Mouse (Mus musculus) c-Kit-positive CD71-negative TER-119-negative erythroid progenitor cells, embryonic 14.5 days (primary cell): ENCODE data around the gene Gnptg.
"Not testable (repeated sequence)": the region's sequence is repeated elsewhere in the genome, so short reads cannot be mapped to it uniquely, and the experiment has no call there.

Experiments
- DNase-seq: peaks from one replicate; pipeline ENCODE4 v3.0.0-alpha.2; 2013; ENCODE audit warnings: low read depth

The Gnptg gene

DNA sequence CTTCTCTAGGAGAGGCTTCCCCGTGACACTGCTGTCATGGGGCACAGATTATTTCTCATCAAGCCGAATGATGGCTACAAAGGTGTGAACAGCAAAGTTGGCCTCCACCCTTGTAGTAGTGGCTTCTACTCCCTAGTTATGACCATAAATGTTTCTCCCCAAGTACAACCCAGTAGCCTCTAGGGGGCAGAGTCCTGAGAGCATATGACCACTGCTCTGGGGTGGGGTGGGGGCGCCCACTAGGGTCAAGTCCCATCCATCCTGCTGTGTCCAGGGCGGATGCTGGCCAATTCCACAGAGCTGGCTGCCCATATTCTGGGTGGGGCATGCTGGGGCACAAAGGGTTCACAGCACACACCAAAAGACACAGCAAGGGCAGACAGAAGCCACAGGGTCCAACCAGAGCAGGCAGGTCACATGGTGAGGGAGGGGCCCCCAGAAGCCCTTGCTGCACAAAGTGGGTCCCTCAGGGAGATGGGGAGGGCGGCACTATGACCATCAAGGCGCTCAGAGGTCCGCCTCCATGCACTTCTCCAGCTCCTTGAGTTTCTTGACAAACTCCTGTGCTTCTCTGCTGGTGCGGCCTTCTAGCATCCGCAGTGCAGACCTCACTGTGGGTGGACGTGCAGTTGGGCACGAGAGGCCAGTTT lies 3.3 kb upstream of the Gnptg start:
- DNase-seq, result no peak

DNA sequence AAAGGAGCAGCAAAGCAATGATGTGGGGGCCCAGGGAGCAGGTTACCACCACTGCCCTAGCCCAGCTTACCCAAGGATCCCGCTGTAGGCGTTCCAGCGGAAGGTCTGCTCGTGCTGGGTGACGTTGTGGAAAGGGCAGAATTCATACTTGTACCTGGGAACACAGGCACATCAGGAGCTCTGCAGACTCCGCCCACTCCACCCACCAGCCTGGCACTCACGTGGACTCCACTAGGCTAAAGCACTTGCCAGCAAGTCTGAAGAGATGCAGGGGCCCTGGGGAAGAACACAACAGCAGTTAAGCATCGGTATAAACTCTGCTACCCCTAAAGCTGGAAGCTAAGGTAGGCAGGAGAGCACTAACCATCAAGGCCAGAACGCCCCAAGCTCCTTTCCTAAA lies 4.3 kb downstream of the Gnptg start:
- no peak for DNase-seq

DNA sequence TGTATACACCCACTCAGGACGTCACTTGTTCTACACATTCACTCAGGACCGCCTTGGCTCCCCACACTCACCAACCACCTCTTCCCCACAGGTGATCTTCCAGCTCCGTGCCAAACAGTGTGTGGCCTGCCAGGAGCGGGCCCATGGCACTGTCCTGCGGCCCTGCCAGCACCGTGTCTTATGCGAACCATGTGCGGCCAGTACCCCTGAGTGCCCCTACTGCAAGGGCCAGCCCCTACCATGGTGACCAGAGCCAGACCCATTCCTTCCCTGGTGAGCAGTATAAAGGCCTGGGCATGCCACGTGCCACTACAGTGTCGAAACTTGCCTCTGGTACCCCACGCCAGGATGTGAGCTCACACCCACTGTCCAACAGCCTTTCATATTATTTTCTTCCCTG lies 8.3 kb downstream of the Gnptg start:
- DNase-seq, result not testable (repeated sequence)

DNA sequence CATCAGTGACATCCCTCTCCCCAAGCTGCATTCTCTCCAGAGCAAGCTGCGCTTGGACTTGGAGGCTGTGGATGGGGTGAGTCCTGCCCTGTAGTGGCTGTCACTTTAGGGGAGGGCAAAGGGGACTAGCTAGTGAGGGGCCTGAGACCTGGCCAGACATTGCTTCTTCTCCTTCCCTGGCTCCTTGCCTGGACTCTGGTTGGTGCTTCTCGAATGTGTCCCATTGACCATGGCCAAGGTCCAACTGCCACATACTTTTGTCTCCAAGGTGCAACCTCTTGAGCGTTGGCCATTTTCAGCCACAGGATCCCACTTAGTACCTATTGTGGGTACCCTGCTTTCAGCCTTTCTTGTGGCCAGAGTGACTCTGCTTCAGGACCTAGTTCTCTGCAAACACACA lies 9.2 kb downstream of the Gnptg start:
- DNase-seq, result no peak

DNA sequence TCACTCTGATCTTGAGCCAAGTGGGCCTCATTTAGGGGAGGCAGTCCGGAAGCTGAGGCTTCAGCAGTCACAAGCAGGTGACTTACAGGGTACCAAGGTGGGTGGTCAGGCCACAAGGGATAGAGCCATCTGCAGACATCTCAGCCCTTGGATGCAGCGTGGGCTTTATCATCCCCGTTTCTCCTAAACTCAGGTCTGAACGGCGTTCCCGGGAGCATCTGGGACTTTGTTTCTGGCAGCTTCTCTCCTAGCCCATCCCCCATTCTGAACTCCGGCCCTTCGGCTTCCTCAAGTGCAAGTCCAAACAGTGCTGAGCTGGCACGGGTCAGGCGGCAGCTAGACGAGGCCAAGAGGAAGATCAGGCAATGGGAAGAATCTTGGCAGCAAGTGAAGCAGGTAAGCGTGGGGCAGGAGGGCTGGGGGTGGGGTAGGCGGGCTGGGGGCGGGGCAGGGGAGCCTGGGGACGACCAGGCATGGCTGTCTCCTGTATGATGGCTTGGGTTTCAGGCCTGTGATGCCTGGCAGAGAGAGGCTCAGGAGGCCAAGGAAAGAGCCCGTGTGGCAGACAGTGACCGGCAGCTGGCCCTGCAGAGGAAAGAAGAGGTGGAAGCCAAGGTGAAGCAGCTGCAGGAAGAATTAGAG lies 9.8 kb downstream of the Gnptg start:
- not testable (repeated sequence) for DNase-seq

DNA sequence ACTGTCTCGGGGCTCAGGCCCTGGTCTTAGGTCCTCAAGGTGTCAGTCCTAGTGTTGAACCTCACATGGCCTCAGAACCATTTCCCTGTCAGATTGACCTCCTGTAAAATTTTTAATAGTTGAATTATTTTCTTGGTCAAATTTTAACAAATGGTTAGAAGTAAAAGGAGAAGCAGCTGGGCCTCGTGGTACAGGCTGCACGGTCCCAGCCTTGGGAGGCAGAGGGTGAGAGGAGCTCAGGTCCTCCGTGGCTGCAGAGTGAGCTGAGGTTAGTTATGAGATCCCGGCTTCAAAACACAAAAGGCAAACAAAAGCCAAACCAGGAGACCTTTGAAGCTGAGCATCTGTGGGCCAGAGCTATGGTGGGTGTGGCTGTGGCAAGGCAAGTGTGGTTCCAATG lies 11.9 kb downstream of the Gnptg start:
- no peak for DNase-seq

DNA sequence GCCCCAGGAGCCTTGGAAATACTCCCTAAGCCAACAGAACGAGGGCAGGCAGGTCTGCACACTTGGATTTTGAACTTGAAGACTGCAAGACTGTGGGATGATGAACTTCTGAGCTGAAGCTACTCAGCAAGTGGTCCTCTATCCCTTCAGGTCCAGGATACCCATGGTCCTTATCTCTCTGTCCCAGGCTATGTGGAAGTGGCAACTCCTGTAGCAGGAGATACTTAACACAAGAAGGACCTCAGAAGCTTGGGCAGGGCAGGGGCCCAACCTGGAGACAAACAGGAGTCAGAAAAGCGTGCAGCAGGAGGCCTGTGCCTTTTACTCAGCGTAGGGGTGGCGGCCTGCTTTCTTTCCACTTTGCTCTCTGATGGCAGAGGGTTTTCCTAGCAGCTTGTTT lies 14.3 kb downstream of the Gnptg start:
- DNase-seq, result no peak

DNA sequence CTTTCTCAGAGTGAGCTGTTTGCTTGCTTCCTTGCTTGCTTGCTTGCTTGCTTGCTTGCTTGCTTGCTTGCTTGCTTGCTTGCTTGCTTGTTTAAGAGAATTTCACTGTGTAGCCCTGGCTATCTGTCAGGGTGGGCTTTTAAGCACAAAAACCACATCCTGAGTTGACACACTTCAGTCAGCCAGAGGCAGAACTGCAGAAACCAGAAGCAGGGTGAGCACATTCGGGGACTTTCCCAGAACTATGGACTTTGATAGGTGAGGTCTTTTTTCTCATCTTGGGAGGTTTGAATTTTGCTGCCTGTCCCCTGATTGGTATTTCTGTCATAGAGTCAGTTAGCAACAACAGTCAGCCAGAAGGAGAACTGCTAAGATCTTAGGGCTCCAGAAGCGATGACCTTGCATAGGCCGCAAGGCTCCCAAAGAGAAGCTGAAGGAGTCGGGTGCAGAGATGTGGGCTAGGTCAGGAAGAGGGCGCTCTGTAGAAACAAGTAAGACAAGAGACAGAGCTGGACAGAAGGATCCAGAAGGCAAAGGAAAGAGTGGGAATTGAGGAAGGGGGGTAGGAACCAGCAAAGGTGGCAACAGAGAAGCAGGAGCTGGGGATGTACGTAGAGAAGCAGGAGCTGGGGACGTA lies 15.2 kb downstream of the Gnptg start:
- peak; percentile 24 for DNase-seq

DNA sequence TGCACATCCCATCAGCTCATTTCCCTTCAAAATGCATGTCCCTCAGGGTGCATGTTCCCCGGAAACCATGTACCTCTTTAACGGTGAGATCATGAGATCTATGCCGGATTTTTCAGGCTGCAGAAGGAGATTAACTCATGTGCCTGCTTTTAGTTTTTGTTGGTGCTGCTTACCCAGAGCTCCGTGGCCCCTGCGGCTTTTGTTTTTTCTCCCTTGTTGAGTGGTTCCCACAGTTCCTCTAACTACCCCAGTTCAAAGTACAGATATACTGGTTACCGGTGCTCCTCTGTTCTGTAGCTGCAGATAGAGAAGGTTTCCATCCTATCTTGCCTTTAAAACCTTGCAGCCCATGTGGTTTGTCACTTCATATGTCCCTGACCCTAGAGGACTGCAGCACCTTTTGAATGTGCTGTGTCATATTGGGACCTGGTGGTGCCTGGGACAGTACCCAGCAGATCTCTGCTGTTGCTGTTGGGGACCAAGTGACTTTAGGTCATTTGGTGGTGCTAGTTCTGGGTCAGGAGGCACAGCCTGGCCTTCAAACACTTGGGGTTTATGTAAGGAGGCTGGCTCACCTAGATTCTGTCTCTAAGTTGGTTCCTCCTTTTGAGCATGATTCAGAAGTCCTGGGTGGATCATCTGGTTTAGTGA lies 16.8 kb downstream of the Gnptg start:
- DNase-seq, result peak; percentile 43

DNA sequence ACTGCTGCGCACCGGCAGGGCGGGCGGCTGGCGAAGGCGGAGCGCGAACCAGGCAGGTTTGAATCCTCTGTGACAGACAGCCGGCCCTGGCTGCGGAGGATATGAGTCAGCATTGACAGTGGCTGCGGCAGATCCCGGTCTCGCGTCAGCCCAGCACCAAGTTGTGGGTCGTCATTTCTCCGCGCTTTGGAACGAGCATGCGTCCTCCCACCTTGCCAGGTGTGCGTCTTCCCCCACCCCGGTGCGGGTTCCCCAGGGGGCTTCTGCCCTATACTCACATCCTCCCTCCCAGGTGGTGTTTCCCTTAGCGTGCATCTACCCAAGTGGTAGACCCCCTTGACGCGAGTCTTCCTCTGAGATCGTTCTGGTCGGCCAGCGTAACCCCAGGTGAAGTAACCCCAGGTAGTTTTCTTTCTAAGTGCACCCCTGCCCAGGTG lies 17.4 kb downstream of the Gnptg start:
- not testable (repeated sequence) for DNase-seq

DNA sequence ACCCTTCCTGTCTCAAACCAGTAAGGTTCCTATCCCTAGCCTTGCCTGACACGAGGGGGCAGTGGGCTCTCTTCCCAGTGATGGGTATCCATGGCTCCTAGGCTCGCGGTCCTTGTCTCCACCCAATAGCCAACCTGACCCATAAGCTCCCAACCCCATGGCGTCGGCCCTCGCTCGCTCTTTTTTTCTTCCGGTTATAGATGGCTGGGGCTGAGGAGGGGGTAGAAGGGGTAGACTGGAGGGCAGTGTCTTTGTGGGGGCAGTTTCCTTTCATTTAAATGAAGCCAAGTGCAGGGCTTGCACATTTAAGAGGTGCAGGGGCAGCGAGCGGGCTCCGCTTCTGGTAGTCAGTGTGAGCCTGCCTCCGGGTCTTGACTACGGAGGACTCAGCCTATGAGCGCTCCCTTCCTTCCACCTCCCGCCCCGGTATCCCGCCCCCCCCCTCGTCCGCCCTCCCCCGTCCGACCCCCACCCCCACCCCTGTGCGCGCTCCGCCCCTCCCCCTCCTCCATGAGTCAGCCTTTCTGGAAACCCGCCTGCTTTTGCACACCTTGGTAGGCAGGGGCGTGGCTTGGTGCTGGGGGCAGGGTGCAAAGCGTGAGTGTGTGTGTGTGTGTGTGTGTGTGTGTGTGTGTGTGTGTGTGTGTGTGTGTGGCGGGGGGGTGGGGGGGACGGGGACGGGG lies 18.0 kb downstream of the Gnptg start:
- DNase-seq, result peak; percentile 40

DNA sequence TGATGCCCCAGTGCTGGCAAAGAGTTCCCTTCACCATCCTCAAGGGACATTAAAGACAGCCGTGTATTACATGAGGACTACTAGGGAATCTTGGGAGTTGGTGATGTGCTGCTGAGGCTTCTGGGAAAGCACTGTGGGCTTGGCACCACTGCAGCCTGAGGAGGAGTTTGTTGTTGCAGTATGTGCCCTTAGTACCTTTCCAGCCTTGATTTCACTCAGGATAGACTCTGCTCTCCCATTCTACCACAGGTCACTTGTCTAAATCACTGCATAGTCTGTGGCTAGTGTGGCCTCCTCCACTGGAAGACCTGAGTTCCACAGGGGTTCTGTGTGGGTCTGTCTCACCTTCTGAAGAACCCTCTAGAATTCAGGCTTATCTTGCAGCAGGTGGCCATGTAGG lies 19.2 kb downstream of the Gnptg start:
- no peak for DNase-seq

DNA sequence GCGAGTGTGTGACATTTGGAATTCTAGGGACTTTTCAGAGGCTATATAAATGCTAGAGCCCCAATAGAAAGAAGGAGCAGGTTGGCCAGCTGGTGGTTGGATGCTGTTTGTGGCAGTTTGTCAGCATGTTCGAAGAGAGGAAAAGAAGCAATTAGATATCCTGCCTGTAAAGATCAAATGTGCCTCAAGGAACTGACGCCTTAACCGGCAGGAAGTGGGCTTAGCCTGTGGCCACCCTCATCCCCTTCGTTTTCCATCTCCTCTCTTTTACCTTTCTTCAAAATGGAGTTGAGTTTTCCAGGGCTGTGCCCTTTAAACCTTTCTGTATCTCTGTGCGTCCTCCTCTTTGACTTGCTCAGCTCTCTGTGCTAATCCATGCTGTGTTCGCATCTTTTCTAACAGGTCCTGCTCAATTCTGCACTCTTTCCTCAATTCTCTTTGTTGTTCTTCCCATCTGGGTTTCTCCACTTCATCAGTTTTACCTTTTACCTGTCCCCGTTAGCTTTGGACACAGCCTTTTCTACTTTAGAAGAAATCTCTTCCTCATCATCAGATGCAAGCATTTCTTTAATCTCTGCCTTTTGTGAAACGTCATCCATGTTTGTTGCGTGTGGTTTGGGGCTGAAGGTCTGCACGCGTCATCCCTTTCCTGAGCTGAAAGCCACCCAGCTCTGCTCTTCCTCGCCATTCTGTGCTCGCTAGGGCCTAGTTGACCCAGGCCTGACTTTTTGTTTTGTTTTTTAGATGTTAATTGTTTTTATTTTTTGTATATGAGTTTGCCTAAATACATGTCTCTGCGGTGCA lies 20.2 kb downstream of the Gnptg start:
- DNase-seq, result no peak

DNA sequence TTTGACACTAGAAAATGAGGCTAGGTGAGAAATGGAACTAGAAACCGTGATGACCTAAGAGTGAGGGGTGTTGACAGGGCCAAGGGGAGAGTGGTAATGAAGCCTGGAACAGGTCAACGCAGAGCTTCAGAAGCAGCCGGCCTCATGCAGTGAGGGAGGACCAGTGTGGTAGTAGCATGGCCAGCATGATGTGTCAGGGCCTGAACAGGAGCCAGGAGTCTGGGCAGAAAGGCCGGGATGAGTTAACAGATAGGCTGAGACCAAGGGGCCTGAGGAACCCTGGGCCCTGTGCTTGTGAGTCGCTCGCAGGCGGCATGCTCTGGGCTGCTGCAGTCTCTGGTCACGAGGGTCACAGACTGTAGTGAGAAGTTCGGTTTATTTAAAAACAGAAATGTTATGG lies 21.0 kb downstream of the Gnptg start:
- DNase-seq, result no peak

DNA sequence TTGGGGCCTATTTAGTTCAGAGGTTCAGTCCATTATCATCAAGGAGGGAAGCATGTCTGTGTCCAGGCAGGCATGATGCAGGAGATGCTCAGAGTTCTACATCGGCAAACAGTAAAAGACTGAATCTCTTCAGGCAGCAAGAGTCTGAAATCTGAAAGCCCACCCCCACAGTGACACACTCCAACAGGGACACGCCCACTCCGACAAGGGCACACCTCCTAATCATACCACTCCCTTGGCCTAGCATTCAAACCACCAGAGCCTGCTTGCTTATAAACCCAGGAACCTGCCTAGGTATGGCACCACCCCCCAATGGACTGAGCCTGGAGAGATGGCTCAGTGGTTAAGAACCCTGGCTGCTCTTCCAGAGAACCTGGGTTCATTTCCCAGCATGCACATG lies 24.5 kb downstream of the Gnptg start:
- no peak for DNase-seq

DNA sequence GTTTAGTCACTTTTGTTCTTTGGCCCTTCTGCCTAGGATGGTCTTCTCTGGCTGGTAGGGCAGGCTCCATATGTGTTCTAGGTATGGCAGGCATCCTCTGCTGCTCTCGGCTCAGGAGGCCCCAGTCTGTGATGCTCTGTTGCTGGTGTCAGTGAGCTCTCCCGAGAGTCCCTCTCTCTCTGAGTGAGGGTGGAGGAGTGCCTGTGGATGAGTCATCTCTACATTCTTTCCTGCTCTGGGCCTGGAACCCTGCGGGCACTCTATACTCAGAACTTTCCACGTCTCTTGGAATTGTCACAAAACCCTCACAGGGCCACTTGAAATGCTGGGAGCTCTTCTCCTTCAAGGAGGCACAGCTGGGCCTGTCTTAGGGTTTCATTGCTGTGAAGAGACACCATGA lies 28.2 kb downstream of the Gnptg start:
- no peak for DNase-seq

DNA sequence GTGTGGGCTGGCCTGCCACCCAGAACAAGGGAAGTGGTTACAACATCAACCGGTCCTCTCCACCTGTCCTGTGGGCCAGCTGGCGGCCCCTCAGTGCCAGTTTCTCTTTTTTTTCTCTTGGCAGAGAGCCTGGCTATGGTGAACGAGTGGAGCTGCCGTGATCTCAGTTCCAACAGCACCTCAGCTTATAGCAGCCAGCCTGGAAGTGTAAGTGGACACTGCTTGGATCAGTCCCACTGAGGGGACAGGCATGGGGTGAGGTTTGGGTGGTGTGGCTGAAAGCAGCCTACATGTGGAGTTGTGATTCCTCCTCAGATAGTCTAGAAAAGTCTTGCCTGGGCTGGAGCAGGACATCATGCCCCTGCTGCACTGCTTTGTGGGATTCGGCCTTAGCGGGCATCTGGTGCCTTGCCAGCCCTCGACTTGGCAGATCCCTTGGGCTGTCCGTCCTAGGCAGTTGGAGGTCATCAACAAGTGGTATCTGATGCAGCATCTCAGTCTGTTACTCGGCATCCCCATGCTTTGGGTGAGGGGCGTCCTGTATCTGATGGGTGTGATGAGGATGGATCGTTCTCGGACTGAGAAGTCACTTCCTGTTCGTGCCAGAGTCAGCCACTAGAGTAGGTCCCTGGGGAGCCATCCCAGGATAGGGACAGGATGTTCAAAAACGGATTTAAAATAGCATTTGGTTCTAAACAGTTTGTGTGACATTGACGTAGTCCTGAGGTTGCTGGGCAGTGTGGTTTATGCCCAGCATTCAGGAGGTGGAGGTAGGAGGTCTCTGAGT lies 29.1 kb downstream of the Gnptg start:
- no peak for DNase-seq

DNA sequence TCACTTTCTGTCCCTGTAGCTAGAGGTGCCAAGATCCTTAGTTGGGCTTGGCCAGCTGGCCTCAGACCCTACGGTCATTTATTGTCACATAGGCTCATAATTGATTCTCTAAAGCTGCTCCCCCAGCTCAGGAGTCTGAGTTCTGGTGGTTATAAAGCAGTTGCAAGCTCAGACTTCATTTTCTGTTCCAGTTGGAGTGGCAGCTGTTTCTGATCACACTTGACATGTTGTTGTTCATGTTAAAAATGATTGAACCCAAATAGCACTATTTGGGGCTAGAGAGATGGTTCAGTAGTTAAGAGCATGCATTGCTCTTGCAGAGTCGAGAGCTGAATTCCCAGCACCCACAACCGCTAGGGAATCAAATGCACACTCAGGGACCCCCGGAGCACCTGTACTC lies 29.9 kb downstream of the Gnptg start:
- no peak for DNase-seq

DNA sequence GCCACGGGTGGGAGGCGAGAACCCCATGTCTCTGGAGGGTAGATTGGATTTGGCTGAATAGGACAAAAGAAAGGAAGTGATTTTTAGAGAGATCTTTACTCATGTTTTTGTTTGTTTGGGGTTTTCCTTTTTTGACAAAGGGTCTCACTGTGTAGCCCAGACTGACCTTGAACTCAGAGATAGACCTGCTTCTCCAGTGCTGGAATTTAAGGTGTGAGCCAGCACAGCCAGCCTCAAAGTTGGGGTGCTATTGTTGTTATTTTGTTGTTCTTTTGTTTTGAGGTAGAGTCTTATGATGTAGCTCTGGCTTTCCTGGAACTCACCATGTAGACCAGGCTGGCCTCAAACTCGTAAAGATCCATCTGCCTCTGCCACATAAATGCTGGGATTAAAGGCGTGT lies 37.5 kb downstream of the Gnptg start:
- no peak for DNase-seq

DNA sequence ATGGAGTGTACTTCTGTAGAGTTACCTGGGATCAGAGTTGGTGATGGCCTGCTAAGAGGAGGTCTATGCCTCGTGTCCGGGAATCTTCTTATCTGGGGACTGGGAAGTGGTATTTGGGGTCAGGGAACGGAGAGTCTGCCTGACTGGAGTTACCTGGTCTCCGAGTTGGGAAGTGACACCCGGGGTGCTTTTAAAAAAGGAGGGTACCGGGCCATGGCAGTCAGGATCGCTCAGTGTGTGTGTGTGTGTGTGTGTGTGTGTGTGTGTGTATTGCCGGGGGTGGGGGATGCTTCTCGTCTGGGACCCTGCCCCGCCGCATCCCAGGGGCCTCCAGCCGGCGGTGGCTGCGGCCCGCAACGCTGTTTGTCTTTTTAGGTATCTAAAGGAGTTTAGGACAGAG lies 50.8 kb downstream of the Gnptg start:
- DNase-seq, result no peak
